Mouse (Mus musculus) spleen, adult 2 months (tissue): ENCODE measurements around the gene Zfp568. TPM values are rescaled to one million over a fixed set of nuclear protein-coding genes. Genes with fewer than 3 reads are reported as not detected.

Experiments used
- DNase-seq, 2 experiments: peaks; one replicate each; pipeline versions ENCODE4 v3.0.0 to v3.0.0-alpha.2; 2012 to 2021; ENCODE audit warnings: low spot score in 2 of 2, low read depth in 1 of 2
- H3K27ac ChIP-seq: fragments of 200-500 bp; 2 replicates; pipeline ENCODE4 v1.5.1; 2012; ENCODE audit warnings: low read length, inconsistent platforms; ENCODE audit not compliant: insufficient read depth
- H3K27me3 ChIP-seq: fragments of 200-500 bp; 2 replicates; pipeline ENCODE4 v1.6.1; 2012; ENCODE audit warnings: mild to moderate bottlenecking, moderate library complexity, low read length, inconsistent platforms; ENCODE audit not compliant: control insufficient read depth, insufficient read depth
- H3K36me3 ChIP-seq: fragments of 200-500 bp; 2 replicates; pipeline ENCODE4 v1.6.1; 2012; ENCODE audit warnings: mild to moderate bottlenecking, low read length, inconsistent platforms; ENCODE audit not compliant: control insufficient read depth, insufficient read depth
- H3K4me1 ChIP-seq: fragments of 200-500 bp; 2 replicates; pipeline ENCODE4 v1.6.1; 2011; ENCODE audit warnings: inconsistent platforms; ENCODE audit not compliant: control insufficient read depth, insufficient read depth, insufficient read length
- H3K4me3 ChIP-seq: fragments of 200-500 bp; 2 replicates; pipeline ENCODE4 v1.5.1; 2011; ENCODE audit warnings: mild to moderate bottlenecking, inconsistent platforms; ENCODE audit not compliant: insufficient read depth, insufficient read length; ENCODE audit errors: extremely low read depth
- CTCF ChIP-seq: fragments of 200-500 bp; IDR thresholded peaks from 2 replicates; pipeline ENCODE4 v1.5.1; 2011; ENCODE audit warnings: mild to moderate bottlenecking, inconsistent platforms; ENCODE audit not compliant: insufficient read depth, insufficient read length, insufficient replicate concordance; ENCODE audit errors: extremely low read depth
- POLR2A ChIP-seq: fragments of 200-500 bp; IDR thresholded peaks from 2 replicates; pipeline ENCODE4 v1.6.1; 2011; ENCODE audit warnings: low read depth, low read length, inconsistent platforms
- WGBS: fragments of 180-500 bp; shearing (Covaris S2); methylation state at CpG from one replicate; pipeline ENCODE4 v1.1.7; 2018; 5-methylcytosine and 5-hydroxymethylcytosine counted together
- polyA plus RNA-seq: library from polyadenylated mRNA; depleted of rRNA; stranded (reverse); fragments of >200 nt; gene quantifications from 2 replicates; pipeline ENCODE4 v1.2.3, GENCODE M21; 2012; rRNA removed

The Zfp568 gene
- polyA plus RNA-seq = 3.0 and 3.1 TPM in 2 replicates

GRCm38 (mm10) chr7:29983690-29984380 is at the start of gene Zfp568:
Gene Zfp568, plus strand, starts transcription at chr7:29983955.
- DNase-seq = peak; percentile 53 to 86
- H3K4me3 ChIP-seq = peak within 1 kb of the TSS; percentile 67
- WGBS = under 1% methylated on average over 62 of the region's 62 CpGs
- no peaks in the 10 kb centered on the region; the same call in 1 of the 2 replicates for H3K4me1 ChIP-seq
- TF ChIP-seq CTCF (peak; percentile 51; the same call in 1 of the 2 replicates), POLR2A (peak; percentile 86)
- H3K27me3 ChIP-seq = no peaks in the 10 kb centered on the region
- peaks cover 1% of the 10 kb centered on the region; the same call in 1 of the 2 replicates for H3K36me3 ChIP-seq
- H3K27ac ChIP-seq = peak within 1 kb of the TSS; percentile 83

GRCm38 (mm10) chr7:29938856-29939255 is 44.9 kb upstream of the Zfp568 start:
- TF ChIP-seq CTCF (no peak), POLR2A (no peak)
- H3K4me3 ChIP-seq = no peak overlapping the region
- 44% methylated on average over 6 of the region's 6 CpGs for WGBS
- no peak for DNase-seq
- no peak overlapping the region for H3K27ac ChIP-seq
- no peaks in the 10 kb centered on the region for H3K27me3 ChIP-seq
- peaks cover 19% of the 10 kb centered on the region for H3K36me3 ChIP-seq
- H3K4me1 ChIP-seq = no peaks in the 10 kb centered on the region

DNA sequence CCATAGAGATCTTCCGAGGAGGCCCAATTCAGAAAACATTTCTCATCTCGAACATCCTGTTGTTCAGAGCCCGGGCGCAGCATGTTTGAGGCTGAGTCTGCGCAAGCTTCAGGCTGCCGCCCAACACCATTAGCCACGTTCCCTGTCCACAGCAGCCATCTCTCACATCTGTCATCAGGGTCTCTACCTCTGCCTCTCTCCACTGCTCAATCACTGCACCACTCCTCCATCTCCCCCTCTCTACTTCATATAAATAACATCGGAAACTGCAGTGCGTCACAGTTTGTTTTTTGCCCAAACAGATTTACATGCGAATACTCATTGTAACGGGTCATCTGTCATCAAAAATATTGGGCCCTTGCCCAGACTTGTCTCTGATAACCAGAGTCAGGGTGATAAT is 42.7 kb upstream of the Zfp568 start:
- H3K4me3 ChIP-seq = no peak overlapping the region
- H3K27ac ChIP-seq = no peak overlapping the region
- WGBS = 87% methylated on average over 11 of the region's 11 CpGs
- TF ChIP-seq POLR2A (no peak), CTCF (no peak)
- H3K36me3 ChIP-seq = peaks cover 6% of the 10 kb centered on the region
- H3K27me3 ChIP-seq = no peaks in the 10 kb centered on the region
- no peak for DNase-seq
- no peaks in the 10 kb centered on the region for H3K4me1 ChIP-seq

- H3K36me3 ChIP-seq = peaks cover 2% of the 10 kb centered on the region
- DNase-seq = no peak
- H3K4me1 ChIP-seq = no peaks in the 10 kb centered on the region
- 86% methylated on average over 2 of the region's 2 CpGs for WGBS
- H3K4me3 ChIP-seq = no peak overlapping the region
- H3K27me3 ChIP-seq = no peaks in the 10 kb centered on the region
- no peak overlapping the region for H3K27ac ChIP-seq
- TF ChIP-seq CTCF (no peak), POLR2A (no peak)
Observed at GRCm38 (mm10) chr7:29942740-29943139, 41.0 kb upstream of the Zfp568 start.

- 88% methylated on average over 2 of the region's 2 CpGs for WGBS
Observed at GRCm38 (mm10) chr7:29943720-29944119, 40.0 kb upstream of the Zfp568 start.

GRCm38 (mm10) chr7:29944201-29944600 is 39.6 kb upstream of the Zfp568 start:
- Histone ChIP-seq H3K27ac (no peak overlapping the region), H3K4me1 (no peaks in the 10 kb centered on the region), H3K4me3 (no peak overlapping the region), H3K36me3 (peaks cover 4% of the 10 kb centered on the region), H3K27me3 (no peaks in the 10 kb centered on the region)
- no peak for DNase-seq
- TF ChIP-seq POLR2A (no peak), CTCF (no peak)
- WGBS = 91% methylated on average over 2 of the region's 2 CpGs

More at GRCm38 (mm10) chr7:29943720-29944119, 40.0 kb upstream of the Zfp568 start:
- no peak for TF ChIP-seq POLR2A
- no peak for TF ChIP-seq CTCF
- no peaks in the 10 kb centered on the region for H3K27me3 ChIP-seq
- H3K4me3 ChIP-seq = no peak overlapping the region
- no peak for DNase-seq
- no peaks in the 10 kb centered on the region for H3K4me1 ChIP-seq
- no peak overlapping the region for H3K27ac ChIP-seq
- peaks cover 4% of the 10 kb centered on the region for H3K36me3 ChIP-seq

GRCm38 (mm10) chr7:29953086-29953485 is 30.7 kb upstream of the Zfp568 start:
- Histone ChIP-seq H3K27ac (no peak overlapping the region), H3K4me3 (peak overlapping the region; percentile 93), H3K36me3 (peaks cover 3% of the 10 kb centered on the region), H3K27me3 (no peaks in the 10 kb centered on the region), H3K4me1 (no peaks in the 10 kb centered on the region)
- DNase-seq = no peak
- TF ChIP-seq POLR2A = no peak
- TF ChIP-seq CTCF = no peak
- WGBS = 33% methylated on average over 10 of the region's 10 CpGs
